Mouse (Mus musculus) spleen, adult 2 months (tissue): ENCODE data around the gene Ifnab.
A peak's percentile ranks its signal among the peaks of the same experiment; 100 is the strongest.

ENCODE experiments used
- CTCF ChIP-seq: fragments of 200-500 bp; IDR thresholded peaks from 2 replicates; pipeline ENCODE4 v1.5.1; 2011; ENCODE audit warnings: mild to moderate bottlenecking, inconsistent platforms; ENCODE audit not compliant: insufficient read depth, insufficient read length, insufficient replicate concordance; ENCODE audit errors: extremely low read depth
- POLR2A ChIP-seq: fragments of 200-500 bp; IDR thresholded peaks from 2 replicates; pipeline ENCODE4 v1.6.1; 2011; ENCODE audit warnings: low read depth, low read length, inconsistent platforms

GRCm38 (mm10) chr4:88696237-88696884 lies 5.2 kb upstream of the Ifnab start:
- peak; percentile 99 for TF ChIP-seq CTCF
- no peak for TF ChIP-seq POLR2A
